Mouse (Mus musculus) liver, embryonic 16.5 days (tissue): ENCODE data around the gene Trappc3. TPM values are rescaled to one million over a fixed set of nuclear protein-coding genes. Genes with fewer than 3 reads are reported as not detected.
A peak's percentile ranks its signal among the peaks of the same experiment; 100 is the strongest.

Experiments
- ATAC-seq: fragments of 200-750 bp; cut with Nextera tagmentation; 2 replicates; pipeline ENCODE4 v1.8.0; 2017; ENCODE audit warnings: low read depth, mild to moderate bottlenecking, moderate number of reproducible peaks, moderate library complexity
- H3K27ac ChIP-seq: fragments of 300-500 bp; sonication (generic); 2 replicates; pipeline ENCODE4 v1.5.1; 2014; ENCODE audit warnings: mild to moderate bottlenecking, low read length
- H3K27me3 ChIP-seq: fragments of 300-500 bp; sonication (generic); 2 replicates; pipeline ENCODE4 v1.6.1; 2014; ENCODE audit warnings: low read depth, low read length, mixed read lengths; ENCODE audit not compliant: control insufficient read depth, insufficient read depth
- H3K36me3 ChIP-seq: fragments of 300-500 bp; sonication (generic); 2 replicates; pipeline ENCODE4 v1.6.1; 2014; ENCODE audit warnings: mild to moderate bottlenecking; ENCODE audit not compliant: control insufficient read depth, insufficient read depth
- H3K4me1 ChIP-seq: fragments of 300-500 bp; sonication (generic); 2 replicates; pipeline ENCODE4 v1.6.1; 2014; ENCODE audit warnings: low read depth, low read length, mixed read lengths; ENCODE audit not compliant: control insufficient read depth
- H3K4me2 ChIP-seq: fragments of 300-500 bp; sonication (generic); 2 replicates; pipeline ENCODE4 v1.6.1; 2014; ENCODE audit warnings: low read depth, low read length, mixed read lengths
- H3K4me3 ChIP-seq: fragments of 300-500 bp; sonication (generic); 2 replicates; pipeline ENCODE4 v1.5.1; 2014; ENCODE audit warnings: low read depth, mild to moderate bottlenecking, low read length
- H3K9ac ChIP-seq: fragments of 300-500 bp; sonication (generic); 2 replicates; pipeline ENCODE4 v1.6.1; 2014; ENCODE audit warnings: low read depth, low read length
- H3K9me3 ChIP-seq: fragments of 300-500 bp; sonication (generic); replicated peaks from 2 replicates; pipeline ENCODE4 v1.6.1; 2016; ENCODE audit warnings: low read length; ENCODE audit not compliant: control insufficient read depth
- WGBS: fragments of 180-500 bp; shearing (Covaris S2); extraction: QIAGEN DNeasy Blood & Tissue Kit; methylation state at CpG from one replicate; pipeline ENCODE4 v1.1.7; 2014; ENCODE audit not compliant: insufficient replicate concordance; 5-methylcytosine and 5-hydroxymethylcytosine counted together
- polyA plus RNA-seq: library from polyadenylated mRNA; unstranded; fragments of >200 nt; fragmentation: Nextera tagmentation; extraction: Ambion mirVana; gene quantifications from 2 replicates; pipeline ENCODE4 v1.2.1, GENCODE M21; 2015

Trappc3 gene
- polyA plus RNA-seq, 1 experiment from 2014 or later: 29.3 TPM

DNA sequence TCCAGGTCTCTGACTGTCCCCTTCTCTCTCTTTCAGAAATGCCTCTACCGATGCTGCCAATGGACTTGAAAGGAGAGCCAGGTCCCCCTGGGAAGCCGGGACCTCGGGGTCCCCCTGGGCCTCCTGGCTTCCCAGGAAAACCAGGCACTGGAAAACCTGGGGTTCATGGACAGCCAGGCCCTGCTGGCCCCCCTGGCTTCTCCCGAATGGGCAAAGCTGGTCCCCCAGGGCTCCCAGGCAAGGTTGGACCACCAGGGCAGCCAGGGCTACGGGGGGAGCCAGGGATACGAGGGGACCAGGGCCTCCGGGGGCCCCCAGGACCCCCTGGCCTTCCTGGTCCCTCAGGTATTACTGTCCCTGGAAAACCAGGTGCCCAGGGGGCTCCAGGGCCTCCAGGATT lies 48.2 kb downstream of the Trappc3 start:
- 50% methylated on average over 7 of the region's 7 CpGs for WGBS
- H3K9ac ChIP-seq: no peak overlapping the region
- no peak overlapping the region for H3K4me2 ChIP-seq
- H3K4me1 ChIP-seq: 0 out of 2 replicates have a peak, but pooled peaks cover 3% of the 10 kb centered on the region
- H3K9me3 ChIP-seq: no peaks in the 10 kb centered on the region; the same call in 1 of the 2 replicates
- H3K36me3 ChIP-seq: no peaks in the 10 kb centered on the region
- H3K27me3 ChIP-seq: no peaks in the 10 kb centered on the region
- H3K4me3 ChIP-seq: no peak overlapping the region
- no peak overlapping the region for H3K27ac ChIP-seq
- no peak for ATAC-seq

DNA sequence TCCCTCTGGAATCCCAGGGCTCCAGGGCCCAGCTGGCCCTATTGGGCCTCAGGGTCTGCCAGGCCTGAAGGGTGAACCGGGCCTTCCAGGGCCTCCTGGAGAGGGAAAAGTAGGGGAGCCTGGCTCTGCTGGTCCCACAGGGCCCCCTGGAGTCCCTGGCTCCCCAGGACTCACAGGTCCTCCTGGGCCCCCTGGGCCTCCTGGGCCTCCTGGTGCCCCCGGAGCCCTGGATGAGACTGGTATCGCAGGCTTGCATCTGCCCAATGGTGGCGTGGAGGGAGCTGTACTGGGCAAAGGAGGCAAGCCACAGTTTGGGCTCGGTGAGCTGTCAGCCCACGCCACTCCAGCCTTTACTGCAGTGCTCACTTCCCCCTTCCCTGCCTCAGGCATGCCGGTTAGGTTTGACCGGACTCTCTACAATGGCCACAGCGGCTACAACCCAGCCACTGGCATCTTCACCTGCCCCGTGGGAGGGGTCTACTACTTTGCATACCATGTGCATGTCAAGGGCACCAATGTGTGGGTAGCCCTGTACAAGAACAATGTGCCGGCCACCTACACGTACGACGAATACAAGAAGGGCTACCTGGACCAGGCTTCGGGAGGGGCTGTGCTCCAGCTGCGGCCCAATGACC lies 49.6 kb downstream of the Trappc3 start:
- 74% methylated on average over 16 of the region's 16 CpGs for WGBS
- no peak for ATAC-seq
- H3K4me1 ChIP-seq: 0 out of 2 replicates have a peak, but pooled peaks cover 3% of the 10 kb centered on the region
- no peak overlapping the region for H3K4me3 ChIP-seq
- H3K27me3 ChIP-seq: no peaks in the 10 kb centered on the region
- no peaks in the 10 kb centered on the region for H3K9me3 ChIP-seq
- no peak overlapping the region for H3K9ac ChIP-seq
- no peaks in the 10 kb centered on the region; the same call in 1 of the 2 replicates for H3K36me3 ChIP-seq
- no peak overlapping the region for H3K4me2 ChIP-seq
- no peak overlapping the region for H3K27ac ChIP-seq

DNA sequence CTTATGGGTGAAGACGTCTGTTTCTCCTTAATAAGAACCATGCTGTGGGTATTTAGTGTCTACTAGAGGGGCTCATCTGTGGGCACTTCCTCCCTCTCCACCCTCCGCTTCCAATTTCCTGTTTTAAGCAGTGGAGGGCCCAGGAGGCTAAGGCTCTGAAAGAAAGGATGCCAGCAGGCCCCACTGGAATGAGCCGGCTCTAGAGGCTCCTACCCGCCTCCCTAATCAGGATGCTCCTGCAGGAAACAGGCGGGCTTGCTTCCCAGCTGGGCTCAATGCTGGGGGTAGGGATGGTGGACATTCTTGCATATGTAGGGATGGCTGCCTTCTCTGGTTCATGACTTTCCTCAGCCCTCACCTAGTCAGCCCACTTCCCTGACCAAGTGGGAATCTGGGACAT lies 51.1 kb downstream of the Trappc3 start:
- Histone ChIP-seq H3K36me3 (peaks cover 9% of the 10 kb centered on the region), H3K27me3 (no peaks in the 10 kb centered on the region), H3K4me2 (no peak overlapping the region), H3K9ac (no peak overlapping the region), H3K4me3 (no peak overlapping the region), H3K9me3 (no peaks in the 10 kb centered on the region), H3K27ac (no peak overlapping the region), H3K4me1 (0 out of 2 replicates have a peak, but pooled peaks cover 3% of the 10 kb centered on the region)
- WGBS: 46% methylated on average over 5 of the region's 5 CpGs
- ATAC-seq: no peak

DNA sequence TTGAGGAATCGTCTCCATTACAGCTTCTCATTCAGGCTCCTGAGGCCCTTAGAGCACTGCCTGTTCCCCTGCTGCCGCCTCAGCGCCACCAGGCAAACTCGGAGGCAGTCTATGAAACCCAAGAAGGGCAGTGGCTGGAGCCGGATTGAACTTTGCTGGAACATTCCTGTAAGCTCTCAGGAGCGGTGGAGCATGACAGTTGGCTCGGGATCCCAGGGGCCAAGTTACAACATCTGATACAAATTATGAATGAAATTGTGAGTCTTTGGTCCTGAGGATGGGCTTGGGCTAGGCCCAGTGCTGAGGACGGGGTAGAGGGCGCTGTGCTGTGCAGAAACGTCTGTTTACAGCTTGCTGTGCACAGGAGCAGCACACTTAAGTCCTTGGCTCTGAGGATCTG lies 52.3 kb downstream of the Trappc3 start:
- Histone ChIP-seq H3K36me3 (peaks cover 12% of the 10 kb centered on the region), H3K9me3 (no peaks in the 10 kb centered on the region), H3K27ac (no peak overlapping the region), H3K4me3 (no peak overlapping the region), H3K4me2 (no peak overlapping the region), H3K9ac (no peak overlapping the region), H3K4me1 (peaks cover 3% of the 10 kb centered on the region; the same call in 1 of the 2 replicates), H3K27me3 (no peaks in the 10 kb centered on the region)
- no peak for ATAC-seq
- WGBS: 67% methylated on average over 10 of the region's 10 CpGs

DNA sequence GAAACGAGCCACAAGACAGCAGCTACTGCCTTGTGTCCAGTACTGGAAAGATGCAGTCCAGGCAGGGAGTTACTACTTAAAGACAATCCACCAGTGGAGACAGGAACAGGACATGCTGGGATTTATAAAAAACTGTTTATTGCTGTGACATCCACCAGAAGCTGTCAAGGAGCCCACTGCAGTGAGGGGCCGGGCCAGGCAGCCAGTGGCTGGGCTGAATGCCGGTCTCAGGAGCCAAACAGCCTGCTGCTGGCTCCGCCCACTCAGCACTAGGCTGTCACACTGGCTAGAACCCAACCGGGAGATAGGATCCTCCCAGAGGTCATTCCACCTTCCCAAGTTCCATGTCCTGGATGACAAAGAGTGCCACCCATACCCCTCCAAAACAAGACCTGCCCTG lies 53.8 kb downstream of the Trappc3 start:
- Histone ChIP-seq H3K4me1 (peaks cover 7% of the 10 kb centered on the region; the same call in 1 of the 2 replicates), H3K4me3 (no peak overlapping the region), H3K27ac (no peak overlapping the region), H3K27me3 (no peaks in the 10 kb centered on the region), H3K4me2 (no peak overlapping the region), H3K36me3 (peaks cover 12% of the 10 kb centered on the region), H3K9me3 (no peaks in the 10 kb centered on the region), H3K9ac (no peak overlapping the region)
- ATAC-seq: no peak
- WGBS: 46% methylated on average over 5 of the region's 5 CpGs

DNA sequence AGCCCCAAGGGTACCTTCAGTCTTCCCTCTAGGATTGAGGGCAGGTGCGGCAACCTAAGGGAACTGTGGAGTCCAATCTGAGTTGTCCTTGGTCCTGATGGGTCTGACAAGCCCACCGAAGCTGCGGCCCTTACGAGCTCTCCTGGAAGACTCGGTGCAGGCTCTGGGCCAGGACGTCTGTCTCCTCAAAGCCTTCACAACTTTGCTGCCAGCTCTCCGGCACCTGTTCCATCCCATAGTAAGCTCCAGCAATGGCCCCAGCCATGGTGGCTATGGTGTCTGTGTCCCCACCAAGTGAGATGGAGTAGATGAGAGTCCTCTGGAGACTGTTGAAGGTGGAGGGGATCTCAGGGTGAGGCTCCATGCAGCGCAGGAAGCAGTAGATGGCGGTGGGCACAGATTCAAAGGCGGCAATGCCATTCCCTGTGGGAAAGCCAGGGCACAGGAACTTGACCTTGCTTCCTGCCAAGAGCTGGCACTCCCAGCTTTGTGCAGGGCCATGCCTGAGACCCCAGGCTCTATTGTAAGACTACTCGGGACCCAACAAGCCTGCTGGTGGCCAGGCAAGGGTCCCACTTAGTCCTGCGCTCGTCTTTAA lies 54.4 kb downstream of the Trappc3 start:
- 84% methylated on average over 13 of the region's 13 CpGs for WGBS
- Histone ChIP-seq H3K9me3 (no peaks in the 10 kb centered on the region), H3K4me2 (no peak overlapping the region), H3K4me1 (peaks cover 8% of the 10 kb centered on the region; the same call in 1 of the 2 replicates), H3K4me3 (no peak overlapping the region), H3K36me3 (peaks cover 12% of the 10 kb centered on the region), H3K27ac (no peak overlapping the region), H3K27me3 (no peaks in the 10 kb centered on the region), H3K9ac (no peak overlapping the region)
- no peak for ATAC-seq

DNA sequence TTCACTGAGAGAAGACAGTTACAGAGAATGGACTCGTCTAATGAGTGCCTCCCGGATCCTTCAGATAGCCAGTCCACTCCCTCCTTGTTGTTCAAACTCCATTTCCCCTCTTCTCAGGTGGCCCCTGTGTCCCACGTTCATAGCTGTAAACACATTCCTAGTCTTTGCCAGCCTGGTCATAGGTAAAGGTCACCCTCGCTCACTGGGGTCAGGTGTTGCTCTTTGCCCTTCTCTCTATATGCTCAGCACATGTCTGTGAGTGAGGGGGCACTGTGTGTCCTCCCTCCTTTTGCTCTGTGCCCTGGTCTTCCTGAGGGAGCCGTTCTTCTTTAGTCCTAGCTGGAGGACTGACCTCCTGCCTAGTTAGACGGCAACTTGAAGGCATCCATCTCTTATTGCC lies 57.7 kb downstream of the Trappc3 start:
- Histone ChIP-seq H3K36me3 (peaks cover 12% of the 10 kb centered on the region), H3K27ac (peak overlapping the region; percentile 45; the same call in 1 of the 2 replicates), H3K4me2 (peak overlapping the region; percentile 86; the same call in 1 of the 2 replicates), H3K27me3 (no peaks in the 10 kb centered on the region; the same call in 1 of the 2 replicates), H3K9me3 (no peaks in the 10 kb centered on the region), H3K4me1 (peaks cover 12% of the 10 kb centered on the region; the same call in 1 of the 2 replicates), H3K4me3 (no peak overlapping the region), H3K9ac (no peak overlapping the region)
- WGBS: 63% methylated on average over 6 of the region's 6 CpGs
- peak; percentile 60 for ATAC-seq

DNA sequence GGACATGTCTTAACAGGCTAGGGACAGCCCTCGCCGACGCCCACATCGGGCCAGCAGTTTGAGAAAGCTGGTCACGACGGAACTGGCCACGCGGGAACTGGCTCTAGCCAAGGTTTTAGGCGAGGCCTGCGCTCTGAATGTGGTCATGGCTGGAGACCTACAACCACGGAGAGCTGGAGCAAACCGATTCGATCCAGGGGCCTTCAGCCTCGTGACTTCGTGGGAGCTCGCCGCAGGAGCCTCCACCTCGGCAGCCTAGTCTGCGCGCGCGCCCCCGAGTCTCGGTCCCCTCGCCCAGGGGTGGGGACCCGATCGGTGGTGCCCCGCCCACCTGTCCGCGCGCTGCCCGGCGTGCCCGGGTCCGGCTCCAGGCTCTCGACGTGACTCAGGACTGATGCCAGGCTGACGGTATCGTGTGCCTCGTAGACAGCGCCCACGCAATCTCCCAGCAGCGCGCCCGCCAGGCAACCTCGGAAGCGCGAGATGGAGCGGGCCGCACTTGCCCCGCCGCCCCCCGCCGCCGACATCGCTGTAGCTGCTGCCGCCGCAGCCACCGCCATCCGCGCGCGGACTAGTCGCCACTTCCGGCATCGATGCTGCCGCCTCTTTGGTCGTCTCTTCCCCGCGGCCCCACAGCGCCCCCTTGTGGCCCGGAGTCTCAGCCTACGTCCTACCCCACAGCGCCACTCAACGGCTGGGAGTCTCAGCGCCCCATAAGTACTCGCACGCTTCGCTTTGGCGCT lies 59.2 kb downstream of the Trappc3 start, which contains the start of gene Adprhl2:
TSS of gene Adprhl2 (minus strand) at position 593 of the 743 bp plus-strand sequence.
- no peaks in the 10 kb centered on the region for H3K9me3 ChIP-seq
- under 1% methylated on average over 79 of the region's 80 CpGs for WGBS

More for the DNA sequence above, 59.2 kb downstream of the Trappc3 start, which contains the start of gene Adprhl2:
- peaks cover 12% of the 10 kb centered on the region for H3K36me3 ChIP-seq
- H3K4me3 ChIP-seq: peak within 1 kb of the TSS; percentile 91
- peak; percentile 84 for ATAC-seq
- H3K4me2 ChIP-seq: peak within 1 kb of the TSS; percentile 86
- peak within 1 kb of the TSS; percentile 58 for H3K27ac ChIP-seq
- peaks cover 12% of the 10 kb centered on the region for H3K4me1 ChIP-seq
- peak within 1 kb of the TSS; percentile 76 for H3K9ac ChIP-seq
- H3K27me3 ChIP-seq: peaks cover 6% of the 10 kb centered on the region
